Mouse (Mus musculus) small intestine, adult 2 months (tissue): ENCODE results near the gene Islr2. TPM values are rescaled to one million over a fixed set of nuclear protein-coding genes. Genes with fewer than 3 reads are reported as not detected.

Experiments
- H3K27ac ChIP-seq: fragments of 200-500 bp; 2 replicates; pipeline ENCODE4 v1.5.1; 2012; ENCODE audit warnings: low read depth, low read length, control low read depth, inconsistent platforms; ENCODE audit not compliant: insufficient read depth
- H3K27me3 ChIP-seq: fragments of 200-500 bp; 2 replicates; pipeline ENCODE4 v1.6.1; 2012; ENCODE audit warnings: mild to moderate bottlenecking, moderate library complexity, low read length, inconsistent platforms; ENCODE audit not compliant: control insufficient read depth, insufficient read depth
- H3K36me3 ChIP-seq: fragments of 200-500 bp; 2 replicates; pipeline ENCODE4 v1.6.1; 2012; ENCODE audit warnings: mild to moderate bottlenecking, low read length, control low read depth, inconsistent platforms; ENCODE audit not compliant: control insufficient read depth, insufficient read depth
- H3K4me1 ChIP-seq: fragments of 200-500 bp; 2 replicates; pipeline ENCODE4 v1.6.1; 2012; ENCODE audit warnings: low read length, inconsistent platforms, mixed read lengths; ENCODE audit not compliant: control insufficient read depth, insufficient read depth, insufficient read length
- H3K4me3 ChIP-seq: fragments of 200-500 bp; 2 replicates; pipeline ENCODE4 v1.5.1; 2012; ENCODE audit warnings: low read depth, mild to moderate bottlenecking, control low read depth, inconsistent platforms, low read length, moderate library complexity
- CTCF ChIP-seq: fragments of 200-500 bp; IDR thresholded peaks from 2 replicates; pipeline ENCODE4 v1.5.1; 2012; ENCODE audit warnings: low read depth, mild to moderate bottlenecking, control low read depth, inconsistent platforms, low read length, moderate library complexity, mixed read lengths; ENCODE audit not compliant: insufficient replicate concordance, insufficient read length; ENCODE audit errors: extremely low read depth
- POLR2A ChIP-seq: fragments of 200-500 bp; IDR thresholded peaks from 2 replicates; pipeline ENCODE4 v1.6.1; 2012; ENCODE audit warnings: low read depth, mild to moderate bottlenecking, control low read depth, inconsistent platforms, low read length, moderate library complexity
- WGBS: fragments of 180-500 bp; shearing (Covaris S2); methylation state at CpG from one replicate; pipeline ENCODE4 v1.1.7; 2018; 5-methylcytosine and 5-hydroxymethylcytosine counted together
- polyA plus RNA-seq: library from polyadenylated mRNA; depleted of rRNA; stranded (reverse); fragments of >200 nt; gene quantifications from 2 replicates; pipeline ENCODE4 v1.2.3, GENCODE M21; 2012

Gene Islr2
- polyA plus RNA-seq, 1 experiment, result 1.3 TPM

GRCm38 (mm10) chr9:58194222-58194621 is 9.9 kb downstream of the Islr2 start:
- H3K27ac ChIP-seq, result no peak overlapping the region
- H3K4me1 ChIP-seq, result peaks cover 5% of the 10 kb centered on the region; the same call in 1 of the 2 replicates
- H3K27me3 ChIP-seq, result peaks cover 36% of the 10 kb centered on the region
- no peaks in the 10 kb centered on the region for H3K36me3 ChIP-seq
- WGBS, result 75% methylated on average over 9 of the region's 9 CpGs
- TF ChIP-seq CTCF, result no peak
- TF ChIP-seq POLR2A, result no peak
- H3K4me3 ChIP-seq, result no peak overlapping the region

- Histone ChIP-seq H3K27ac (no peak overlapping the region), H3K27me3 (0 out of 2 replicates have a peak, but pooled peaks cover 2% of the 10 kb centered on the region), H3K4me3 (no peak overlapping the region), H3K36me3 (no peaks in the 10 kb centered on the region), H3K4me1 (no peaks in the 10 kb centered on the region)
- no peak for TF ChIP-seq POLR2A
- TF ChIP-seq CTCF, result no peak
- WGBS, result 70% methylated on average over 6 of the region's 6 CpGs
Measured at GRCm38 (mm10) chr9:58184456-58184855, 19.7 kb downstream of the Islr2 start.

- Histone ChIP-seq H3K27ac (no peak overlapping the region), H3K4me3 (no peak overlapping the region), H3K4me1 (no peaks in the 10 kb centered on the region), H3K27me3 (no peaks in the 10 kb centered on the region), H3K36me3 (no peaks in the 10 kb centered on the region)
- WGBS, result 93% methylated on average over 2 of the region's 2 CpGs
- TF ChIP-seq CTCF (no peak), POLR2A (no peak)
Measured at GRCm38 (mm10) chr9:58179390-58179789, 24.7 kb downstream of the Islr2 start.

- TF ChIP-seq POLR2A (no peak), CTCF (no peak)
- no peak overlapping the region for H3K27ac ChIP-seq
- H3K4me1 ChIP-seq, result no peaks in the 10 kb centered on the region
- H3K4me3 ChIP-seq, result no peak overlapping the region
- H3K36me3 ChIP-seq, result no peaks in the 10 kb centered on the region
- no peaks in the 10 kb centered on the region; the same call in 1 of the 2 replicates for H3K27me3 ChIP-seq
- WGBS, result 61% methylated on average over 4 of the region's 4 CpGs
Measured at GRCm38 (mm10) chr9:58177165-58177564, 27.0 kb downstream of the Islr2 start.

GRCm38 (mm10) chr9:58175745-58176487 is 28.2 kb downstream of the Islr2 start:
- Histone ChIP-seq H3K4me3 (no peak overlapping the region), H3K36me3 (no peaks in the 10 kb centered on the region), H3K4me1 (no peaks in the 10 kb centered on the region), H3K27me3 (no peaks in the 10 kb centered on the region; the same call in 1 of the 2 replicates), H3K27ac (no peak overlapping the region)
- TF ChIP-seq CTCF, result no peak
- whole genome bisulfite sequencing, result 40% methylated on average over 5 of the region's 5 CpGs

- TF ChIP-seq CTCF (no peak), POLR2A (no peak)
- no peak overlapping the region for H3K27ac ChIP-seq
- H3K4me1 ChIP-seq, result no peaks in the 10 kb centered on the region
- no peaks in the 10 kb centered on the region; the same call in 1 of the 2 replicates for H3K27me3 ChIP-seq
- H3K4me3 ChIP-seq, result no peak overlapping the region
- no peaks in the 10 kb centered on the region for H3K36me3 ChIP-seq
- 39% methylated on average over 5 of the region's 5 CpGs for WGBS
Measured at GRCm38 (mm10) chr9:58174818-58175251, 29.3 kb downstream of the Islr2 start.

- 72% methylated on average over 2 of the region's 2 CpGs for WGBS
- TF ChIP-seq POLR2A, result no peak
- TF ChIP-seq CTCF, result no peak
- no peak overlapping the region for H3K4me3 ChIP-seq
- H3K27ac ChIP-seq, result no peak overlapping the region
- no peaks in the 10 kb centered on the region for H3K4me1 ChIP-seq
- no peaks in the 10 kb centered on the region; the same call in 1 of the 2 replicates for H3K27me3 ChIP-seq
- no peaks in the 10 kb centered on the region for H3K36me3 ChIP-seq
Measured at GRCm38 (mm10) chr9:58172863-58173262, 31.3 kb downstream of the Islr2 start.
